Mouse (Mus musculus): ENCODE measurements around the gene Spo11.

DNA sequence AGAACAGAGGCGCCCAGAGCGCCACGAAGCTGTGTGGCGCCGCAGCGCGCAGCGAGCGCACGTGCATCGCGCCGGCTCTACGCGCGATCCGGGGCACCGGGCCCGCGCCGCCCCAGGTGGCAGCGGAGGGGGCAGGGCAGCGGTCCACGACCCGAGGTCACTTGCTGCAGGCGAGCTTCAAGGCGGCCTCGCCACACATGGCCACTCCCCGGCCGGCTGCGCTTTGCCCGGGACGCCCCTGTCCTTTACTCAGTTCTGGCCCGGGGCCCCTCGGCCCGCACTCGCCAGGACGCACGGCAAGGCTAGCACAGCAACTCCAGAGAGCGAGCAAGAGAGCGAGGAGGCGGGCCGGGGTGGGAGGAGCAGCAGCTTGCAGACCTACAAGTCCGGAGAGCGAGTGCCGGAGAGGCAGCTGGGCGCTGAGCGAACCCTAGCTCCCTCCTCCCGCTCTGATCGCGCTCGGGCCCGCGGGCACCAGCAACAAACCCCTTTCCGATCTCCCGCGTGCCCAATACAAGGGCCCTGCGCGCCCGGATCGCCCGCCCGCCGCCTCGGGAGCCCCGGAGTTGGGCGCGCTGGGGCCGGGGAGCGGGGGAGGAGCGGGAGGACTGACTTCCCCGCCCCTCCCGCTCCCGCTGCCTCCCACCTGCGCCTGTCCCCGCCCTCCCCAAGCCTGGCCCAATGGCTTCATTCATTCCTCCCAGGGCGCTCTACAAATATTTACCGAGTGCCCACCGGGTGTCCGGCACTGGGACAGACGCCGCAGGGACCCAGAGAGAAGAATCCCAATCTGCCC lies 37.3 kb upstream of the Spo11 start, which contains the start of gene Bmp7:
- TF ChIP-seq CTCF (IDR thresholded peaks at IDR 0.05; ENCODE audit: low read depth, low read length) (no peak), GATA1 (IDR thresholded peaks at IDR 0.05; ENCODE audit: borderline replicate concordance, low read length) (no peak), TAL1 (conservative IDR thresholded peaks at IDR 0.05; ENCODE audit: low read depth, low read length) (no peak), POLR2AphosphoS5 (IDR thresholded peaks at IDR 0.05; ENCODE audit: insufficient replicate concordance, low read depth, low read length) (no peak), GATA2 (IDR thresholded peaks at IDR 0.05; ENCODE audit: borderline replicate concordance, low read depth, low read length) (no peak)
